Mouse (Mus musculus): Measurements from ENCODE around the gene 2310011J03Rik.

- no peak for TF ChIP-seq POLR2A (IDR thresholded peaks at IDR 0.05; ENCODE audit: low read depth, low read length)
- TF ChIP-seq CTCF (conservative IDR thresholded peaks at IDR 0.05; ENCODE audit: insufficient read depth, insufficient read length, low read depth, low read length): no peak
Measured at GRCm38 (mm10) chr10:80357336-80357735, 37.0 kb upstream of the 2310011J03Rik start.
